Mouse (Mus musculus) spleen, embryonic (tissue): ENCODE measurements around the gene Slc6a9.

Experiments
- CTCF ChIA-PET: fragments of 350-600 bp; sonication (Branson Sonifier 250); formaldehyde crosslinking; loops from one replicate; lab custom pipeline; 2022; lab: Charles Lee

Gene Slc6a9

GRCm38 (mm10) chr4:117912131-117912561, 77.8 kb downstream of the Slc6a9 start:
- CTCF ChIA-PET: no interaction called here

DNA sequence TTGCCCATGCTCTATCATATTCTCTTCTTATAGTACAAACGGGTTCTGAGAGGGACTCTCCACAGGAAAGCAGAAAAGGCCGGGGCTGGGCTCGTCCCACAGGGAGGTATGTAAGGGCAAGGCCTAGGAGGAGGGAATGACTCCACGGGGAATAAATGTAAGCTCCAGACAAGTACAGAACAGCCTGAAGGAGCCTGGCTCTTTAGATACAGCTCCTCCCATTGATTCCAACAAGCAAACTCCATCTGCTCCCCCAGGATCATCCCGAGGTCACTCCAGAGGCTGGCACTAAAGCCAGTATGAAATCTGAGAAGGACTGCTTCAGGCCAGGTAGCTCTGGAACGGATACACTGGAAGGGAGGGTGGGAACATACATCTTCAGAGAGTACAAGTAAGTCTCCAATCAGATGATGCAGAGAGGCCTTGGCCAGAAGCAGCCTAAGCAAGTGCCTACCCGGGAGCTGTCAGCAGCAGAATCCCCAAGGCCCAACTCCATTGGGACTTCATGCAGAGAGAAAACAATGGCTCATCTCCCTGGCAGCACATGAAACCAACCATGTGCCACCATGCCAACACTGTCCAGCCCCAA, 78.5 kb downstream of the Slc6a9 start:
- CTCF ChIA-PET: no interaction called here

GRCm38 (mm10) chr4:117913421-117913820, 79.1 kb downstream of the Slc6a9 start:
- CTCF ChIA-PET: interaction anchor here (0.7 kb wide), 1 partner anchor 1085 kb away, joined by 5 read pairs; no protein-coding TSS in a partner anchor

DNA sequence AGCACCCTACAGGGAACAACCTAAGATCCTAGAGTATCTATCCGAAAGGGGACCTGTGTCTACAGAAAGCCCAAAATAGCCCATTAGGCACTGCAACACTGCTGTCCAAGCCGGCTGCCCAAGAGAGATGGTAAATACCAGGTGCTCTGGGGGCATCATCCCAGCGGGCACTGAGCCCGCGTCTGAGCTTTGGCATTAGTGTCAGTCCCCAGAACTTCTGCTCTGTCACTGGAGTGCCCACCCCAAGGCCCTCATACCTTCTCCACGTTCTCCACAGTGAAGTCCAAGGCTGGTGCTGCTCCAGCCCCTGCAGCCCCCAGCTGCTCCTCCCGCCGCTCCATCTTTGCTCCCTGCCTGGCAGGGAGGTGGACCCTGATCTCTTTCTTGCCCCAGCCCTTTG, 79.7 kb downstream of the Slc6a9 start:
- CTCF ChIA-PET: interaction anchor here (0.6 to 1.4 kb wide), 3 partner anchors 10 to 1086 kb away, joined by 3 to 5 read pairs (median 3); no protein-coding TSS in a partner anchor

- CTCF ChIA-PET: interaction anchor here (0.6 to 1.4 kb wide), 2 partner anchors 11 to 55 kb away, joined by 3 read pairs; no protein-coding TSS in a partner anchor
Measured at GRCm38 (mm10) chr4:117914591-117915442, 80.5 kb downstream of the Slc6a9 start, which contains the start of gene Ipo13. Ipo13 (minus strand) TSS chr4:117914999.

DNA sequence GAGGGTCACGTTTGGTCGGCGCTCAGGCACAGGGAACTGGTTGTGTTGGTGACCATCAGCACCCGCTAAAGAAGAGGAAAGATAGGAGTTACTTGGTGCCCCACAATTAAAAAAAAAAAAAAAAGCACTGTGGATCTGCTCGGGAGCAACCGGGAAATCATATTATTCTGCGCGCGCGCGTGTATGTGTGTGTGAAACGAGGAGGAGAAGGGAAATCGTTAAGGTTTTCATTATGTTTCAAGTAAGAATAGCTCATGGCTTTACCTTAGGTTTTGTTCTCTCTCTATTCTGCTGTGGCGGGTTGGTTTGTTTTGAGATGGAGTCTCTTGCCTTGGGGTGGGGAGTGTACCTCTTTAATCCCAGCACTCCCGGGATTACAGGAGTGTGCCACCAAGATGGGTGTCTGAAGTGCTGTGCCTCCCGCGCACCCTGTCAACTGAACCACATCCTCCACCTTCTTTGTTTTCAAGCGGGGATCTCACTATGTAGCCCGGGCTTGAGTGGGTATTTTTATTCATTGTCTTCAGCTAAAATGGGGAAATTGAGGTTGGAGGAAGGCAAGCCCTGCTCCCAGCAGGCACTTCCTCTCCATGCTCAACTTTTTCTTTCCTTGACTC, 81.3 kb downstream of the Slc6a9 start:
- CTCF ChIA-PET: interaction anchor here (1.4 kb wide), 1 partner anchor 13 kb away, joined by 3 read pairs; no protein-coding TSS in a partner anchor

- CTCF ChIA-PET: interaction anchor here (1.4 kb wide), 1 partner anchor 14 kb away, joined by 3 read pairs; no protein-coding TSS in a partner anchor
Measured at GRCm38 (mm10) chr4:117916386-117916785, 82.1 kb downstream of the Slc6a9 start.

DNA sequence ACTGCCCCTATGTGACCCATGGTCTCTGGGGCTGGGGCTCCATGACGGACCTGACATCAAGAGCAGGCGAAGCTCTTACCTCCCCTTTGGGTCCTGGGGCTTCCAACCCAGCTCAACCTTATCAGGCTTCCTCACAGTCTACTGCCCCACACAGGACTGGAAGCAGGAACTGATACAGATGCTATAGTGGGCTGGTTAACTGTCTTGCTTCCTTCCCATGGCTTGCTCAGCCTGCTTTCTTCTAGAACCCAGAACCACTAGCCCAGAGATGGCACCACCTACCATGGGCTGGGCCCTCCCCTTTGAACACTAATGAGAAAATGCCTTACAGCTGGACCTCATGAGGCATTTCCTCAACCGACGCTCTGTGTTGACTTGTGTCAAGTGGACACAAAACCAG, 83.1 kb downstream of the Slc6a9 start:
- CTCF ChIA-PET: interaction anchor here (0.7 kb wide), 1 partner anchor 366 kb away, joined by 3 read pairs; no protein-coding TSS in a partner anchor

DNA sequence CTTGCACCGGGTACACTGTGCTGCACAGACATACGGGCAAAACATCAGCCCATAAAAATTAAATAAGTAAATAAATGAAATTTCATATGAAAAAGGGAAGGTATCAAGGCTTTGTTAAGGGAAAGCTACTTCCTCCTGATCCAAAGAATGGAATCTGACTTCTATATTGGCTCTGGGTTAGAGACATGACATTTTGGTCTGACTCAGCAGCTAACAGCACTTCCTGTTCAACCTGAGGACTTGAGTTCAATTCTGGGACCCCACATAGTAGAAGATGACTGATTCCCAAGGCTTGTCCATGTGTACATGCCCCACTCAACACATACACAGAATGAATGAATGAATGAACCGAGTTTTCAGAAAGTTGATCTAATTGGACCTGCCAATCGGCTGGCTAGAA, 83.5 kb downstream of the Slc6a9 start:
- CTCF ChIA-PET: no interaction called here

DNA sequence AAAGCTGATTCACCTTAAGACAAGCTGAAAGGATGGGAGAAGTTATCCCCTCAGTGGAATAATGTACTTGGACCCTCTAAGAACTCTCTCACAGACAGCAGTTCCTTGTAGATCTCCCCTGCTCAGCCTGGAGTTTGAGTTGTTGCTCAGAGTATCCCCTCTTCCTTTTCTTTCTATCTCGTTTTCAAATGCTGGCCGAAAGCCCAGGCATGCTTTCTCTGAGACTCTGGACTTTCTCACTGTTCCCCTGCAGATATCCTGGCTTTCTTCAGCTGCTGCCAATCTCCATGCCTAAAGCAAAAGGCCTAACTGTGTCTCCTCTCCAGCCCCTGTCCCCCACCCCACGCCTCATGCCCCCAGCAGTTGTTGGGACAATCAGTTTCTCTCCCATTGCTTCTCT, 84.0 kb downstream of the Slc6a9 start:
- CTCF ChIA-PET: no interaction called here

DNA sequence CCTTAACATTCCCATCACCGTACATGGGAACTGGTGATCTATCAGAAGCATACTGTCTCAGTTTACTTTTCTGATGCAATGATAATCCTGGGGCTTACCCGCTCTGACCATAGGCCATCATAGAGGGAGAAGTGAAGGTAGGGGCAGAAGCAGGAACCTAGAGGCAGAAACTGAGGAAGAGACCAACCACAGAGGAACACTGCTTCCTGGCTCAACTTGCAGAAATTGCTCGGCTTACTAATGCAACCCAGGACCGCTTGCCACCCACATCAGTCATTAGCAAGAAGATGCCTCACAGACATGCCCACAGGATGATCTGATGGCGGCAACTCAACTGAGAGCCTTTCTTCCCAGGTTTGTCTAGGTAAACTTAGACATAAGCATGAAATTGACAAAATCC, 84.5 kb downstream of the Slc6a9 start:
- CTCF ChIA-PET: no interaction called here

DNA sequence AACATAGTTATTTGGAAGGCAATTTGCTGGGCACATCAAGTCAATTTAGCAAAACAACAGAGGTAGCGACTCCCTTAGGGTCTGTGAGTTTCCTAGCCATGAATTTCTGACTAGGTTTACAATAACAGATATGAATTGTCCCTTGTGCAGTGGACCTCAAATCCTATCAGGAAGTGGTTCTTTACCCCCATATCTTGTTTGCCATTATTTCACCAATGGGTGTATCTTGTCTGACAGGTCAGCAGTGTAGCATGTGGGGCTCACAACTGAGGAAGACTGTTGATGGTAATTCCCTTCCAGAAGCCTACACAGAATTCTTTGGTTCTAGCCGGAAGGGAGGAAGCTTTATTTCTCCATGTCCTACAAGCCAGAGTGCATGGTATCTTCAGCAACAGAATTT, 87.1 kb downstream of the Slc6a9 start:
- CTCF ChIA-PET: interaction anchor here (0.7 kb wide), 1 partner anchor 1437 kb away, joined by 15 read pairs; no protein-coding TSS in a partner anchor

DNA sequence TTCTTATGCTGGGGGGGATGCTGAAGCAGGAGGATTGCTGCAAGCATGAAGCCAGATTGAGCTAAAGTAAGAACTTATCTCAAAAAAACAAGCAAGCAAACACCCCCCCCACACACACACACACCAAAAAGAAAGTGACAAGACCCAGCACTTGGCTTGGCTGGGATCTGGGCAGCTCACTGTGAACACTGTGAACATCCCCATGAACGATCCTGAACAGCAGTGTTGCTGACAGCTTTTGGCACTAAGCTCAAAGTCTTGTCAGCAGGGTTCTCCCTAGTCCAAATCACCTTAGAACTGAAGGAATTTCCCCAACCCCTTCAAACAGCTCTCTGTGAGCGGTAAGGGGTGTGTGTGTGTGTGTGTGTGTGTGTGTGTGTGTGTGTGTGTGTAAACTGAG, 89.1 kb downstream of the Slc6a9 start:
- CTCF ChIA-PET: no interaction called here
